Mouse (Mus musculus) limb, embryonic 12.5 days (tissue): ENCODE measurements around the gene Bri3bp. TPM values are rescaled to one million over a fixed set of nuclear protein-coding genes. Genes with fewer than 3 reads are reported as not detected.
"Not testable (repeated sequence)": the region's sequence is repeated elsewhere in the genome, so short reads cannot be mapped to it uniquely, and the experiment has no call there.

ENCODE experiments used
- ATAC-seq: fragments of 200-750 bp; cut with Nextera tagmentation; 2 replicates; pipeline ENCODE4 v1.8.0; 2017; ENCODE audit warnings: low read depth, moderate TSS enrichment; ENCODE audit not compliant: insufficient number of reproducible peaks, insufficient read depth, low FRiP score, low TSS enrichment
- H3K27ac ChIP-seq: fragments of 300-500 bp; sonication (generic); 2 replicates; pipeline ENCODE4 v1.5.1; 2016; ENCODE audit warnings: mild to moderate bottlenecking, moderate library complexity
- H3K27me3 ChIP-seq: fragments of 300-500 bp; sonication (generic); 2 replicates; pipeline ENCODE4 v1.6.1; 2016; ENCODE audit warnings: mild to moderate bottlenecking, moderate library complexity
- H3K36me3 ChIP-seq: fragments of 300-500 bp; sonication (generic); 2 replicates; pipeline ENCODE4 v1.6.1; 2016; ENCODE audit warnings: mild to moderate bottlenecking, moderate library complexity
- H3K4me1 ChIP-seq: fragments of 300-500 bp; sonication (generic); replicated peaks from 2 replicates; pipeline ENCODE4 v1.6.1; 2016
- H3K4me2 ChIP-seq: fragments of 300-500 bp; sonication (generic); 2 replicates; pipeline ENCODE4 v1.6.1; 2016; ENCODE audit warnings: mild to moderate bottlenecking, moderate library complexity
- H3K4me3 ChIP-seq: fragments of 300-500 bp; sonication (generic); replicated peaks from 2 replicates; pipeline ENCODE4 v1.5.1; 2016; ENCODE audit warnings: mild to moderate bottlenecking
- H3K9ac ChIP-seq: fragments of 300-500 bp; sonication (generic); replicated peaks from 2 replicates; pipeline ENCODE4 v1.6.1; 2016; ENCODE audit warnings: mild to moderate bottlenecking, moderate library complexity
- H3K9me3 ChIP-seq: fragments of 300-500 bp; sonication (generic); 2 replicates; pipeline ENCODE4 v1.6.1; 2016; ENCODE audit warnings: mild to moderate bottlenecking, moderate library complexity
- WGBS: fragments of 180-500 bp; shearing (Covaris S2); methylation state at CpG from one replicate; pipeline ENCODE4 v1.1.7; 2016; 5-methylcytosine and 5-hydroxymethylcytosine counted together
- polyA plus RNA-seq: library from polyadenylated mRNA; unstranded; fragments of >200 nt; fragmentation: Nextera tagmentation; extraction: Ambion mirVana; gene quantifications from 2 replicates; pipeline ENCODE4 v1.2.1, GENCODE M21; 2016

The Bri3bp gene
- polyA plus RNA-seq, result 40.3 and 40.7 TPM in 2 replicates

DNA sequence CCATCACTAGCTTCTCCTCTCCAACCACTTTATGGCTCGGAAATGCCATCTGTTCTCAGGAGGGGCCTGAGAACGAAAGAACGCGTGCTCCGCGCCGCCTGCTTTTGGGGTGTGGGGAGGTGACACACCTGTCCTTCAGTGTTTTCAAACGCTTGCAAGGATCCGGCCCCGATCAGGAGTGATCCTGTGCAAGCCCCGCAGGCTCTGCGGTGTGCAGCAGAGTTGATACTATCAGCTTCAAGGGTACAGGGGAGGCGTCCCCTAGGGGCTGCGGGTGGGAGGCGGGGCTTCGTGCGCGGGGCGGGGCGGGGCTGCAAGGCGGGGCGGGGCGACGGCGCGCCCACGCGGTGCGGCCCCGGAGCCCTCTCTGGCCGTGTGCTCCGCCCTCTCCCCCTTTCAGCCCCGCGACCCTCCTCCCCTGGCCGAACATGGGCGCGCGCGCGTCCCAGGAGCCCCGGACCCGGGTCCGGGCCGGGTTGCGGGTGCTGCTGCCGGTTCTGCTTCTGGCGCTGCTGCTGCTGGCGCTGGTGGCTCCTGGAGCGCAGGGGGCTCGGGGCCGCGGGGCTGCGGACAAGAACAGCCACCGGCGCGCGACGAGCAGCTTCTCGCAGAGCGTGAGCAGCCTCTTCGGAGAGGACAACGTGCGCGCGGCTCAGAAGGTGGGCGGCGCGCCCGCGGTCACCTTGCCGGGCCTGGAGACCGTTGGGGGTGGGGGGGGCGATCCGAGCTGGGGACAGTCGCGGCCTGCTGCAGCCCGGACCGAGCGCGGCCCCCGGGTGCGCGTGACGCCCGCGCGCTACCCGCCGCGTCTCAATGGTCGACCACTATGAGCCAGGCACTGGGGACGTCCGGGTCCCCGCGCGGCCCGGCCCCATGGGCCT, at the start of gene Bri3bp:
Gene Bri3bp, plus strand, starts transcription at position 335 of the 881 bp plus-strand sequence.
- peak; percentile 91 for ATAC-seq
- WGBS, result under 1% methylated on average over 87 of the region's 97 CpGs

DNA sequence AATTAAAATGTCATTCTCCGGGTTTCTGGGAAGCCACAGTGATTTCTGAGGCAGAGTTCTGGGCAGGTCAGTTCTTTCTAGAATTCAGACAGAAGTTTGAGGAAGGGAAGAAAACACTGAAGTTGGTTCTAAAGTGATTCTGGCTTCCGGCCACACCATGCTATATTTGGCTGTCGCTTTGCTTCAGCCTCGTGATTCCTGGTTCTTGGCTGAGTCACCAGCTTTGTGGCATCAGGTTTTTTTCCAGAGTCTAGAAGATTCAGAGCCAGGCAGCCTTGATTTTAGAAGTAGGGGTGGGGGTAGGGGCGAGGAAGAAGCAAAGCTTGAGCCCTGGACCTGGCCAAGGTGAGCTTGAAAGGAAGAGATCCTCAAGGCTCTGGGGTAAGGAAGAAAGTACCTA, 49.8 kb upstream of the Bri3bp start:
- WGBS, result 95% methylated on average over 5 of the region's 5 CpGs
- Histone ChIP-seq H3K27me3 (no peaks in the 10 kb centered on the region), H3K9me3 (no peaks in the 10 kb centered on the region), H3K27ac (no peak overlapping the region), H3K36me3 (peaks cover 4% of the 10 kb centered on the region; the same call in 1 of the 2 replicates), H3K4me3 (no peak overlapping the region), H3K9ac (no peak overlapping the region), H3K4me2 (no peak overlapping the region), H3K4me1 (peaks cover 34% of the 10 kb centered on the region)
- no peak for ATAC-seq

More for the DNA sequence above, at the start of gene Bri3bp:
- Histone ChIP-seq H3K27ac (peak within 1 kb of the TSS; percentile 81), H3K9ac (peak within 1 kb of the TSS; percentile 92), H3K9me3 (no peaks in the 10 kb centered on the region), H3K4me3 (peak within 1 kb of the TSS; percentile 88), H3K36me3 (peaks cover 14% of the 10 kb centered on the region), H3K27me3 (no peaks in the 10 kb centered on the region), H3K4me1 (peaks cover 24% of the 10 kb centered on the region; the same call in 1 of the 2 replicates), H3K4me2 (peak within 1 kb of the TSS; percentile 68)

GRCm38 (mm10) chr5:125392176-125392575, 49.2 kb upstream of the Bri3bp start:
- 89% methylated on average over 4 of the region's 4 CpGs for WGBS
- not testable (repeated sequence) for ATAC-seq, H3K9ac ChIP-seq, H3K27me3 ChIP-seq, H3K36me3 ChIP-seq, H3K4me2 ChIP-seq, H3K9me3 ChIP-seq, H3K4me3 ChIP-seq
- H3K4me1 ChIP-seq, result peaks cover 34% of the 10 kb centered on the region
- H3K27ac ChIP-seq, result peak overlapping the region; percentile 99; the same call in 1 of the 2 replicates

GRCm38 (mm10) chr5:125392618-125392976, 48.8 kb upstream of the Bri3bp start:
- Histone ChIP-seq H3K27ac (peak overlapping the region; percentile 99), H3K4me1 (peaks cover 34% of the 10 kb centered on the region), H3K27me3 (no peaks in the 10 kb centered on the region), H3K9ac (no peak overlapping the region), H3K36me3 (peaks cover 4% of the 10 kb centered on the region; the same call in 1 of the 2 replicates), H3K4me2 (peak overlapping the region; percentile 63), H3K4me3 (peak overlapping the region; percentile 38; the same call in 1 of the 2 replicates), H3K9me3 (no peaks in the 10 kb centered on the region)
- 37% methylated on average over 1 of the region's 1 CpGs for WGBS
- 0 out of 2 replicates have a peak, but pooled peaks have one; percentile 0 for ATAC-seq

DNA sequence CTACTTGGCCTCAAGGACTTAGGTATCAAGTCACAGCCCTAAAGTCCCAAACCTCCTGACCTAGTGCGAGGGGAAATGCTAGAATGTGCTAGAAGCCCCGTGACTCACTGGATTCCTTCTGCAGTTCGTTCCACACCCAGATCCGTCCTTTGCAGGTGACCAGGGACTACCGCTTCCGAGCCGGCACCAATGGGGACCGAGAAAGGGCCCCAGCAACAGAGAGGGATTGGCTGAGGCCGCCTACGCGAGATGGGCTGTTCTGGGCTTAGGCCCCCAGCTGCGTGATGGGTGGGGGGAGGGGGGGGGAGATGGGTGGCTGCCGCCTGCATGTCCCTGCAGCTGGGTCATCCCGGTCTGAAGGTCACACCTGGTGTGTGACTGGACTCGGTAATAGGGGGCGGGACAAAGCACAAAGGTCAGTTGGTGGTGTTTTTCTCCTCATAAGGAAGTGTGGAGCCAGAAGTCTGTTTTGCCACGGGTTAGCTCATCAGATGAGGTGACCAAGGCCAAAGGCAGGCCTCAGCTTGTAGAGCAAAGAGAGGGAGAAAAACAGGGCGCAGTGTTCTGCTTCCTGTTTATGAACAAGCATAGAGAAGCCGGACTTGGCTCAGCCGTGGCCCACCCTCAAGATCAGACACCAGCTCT, 48.3 kb upstream of the Bri3bp start:
- Histone ChIP-seq H3K4me1 (peaks cover 34% of the 10 kb centered on the region), H3K27ac (peak overlapping the region; percentile 99), H3K36me3 (peaks cover 3% of the 10 kb centered on the region; the same call in 1 of the 2 replicates), H3K4me3 (peak overlapping the region; percentile 38), H3K27me3 (no peaks in the 10 kb centered on the region), H3K9ac (peak overlapping the region; percentile 46; the same call in 1 of the 2 replicates), H3K9me3 (no peaks in the 10 kb centered on the region), H3K4me2 (peak overlapping the region; percentile 63)
- WGBS, result 1% methylated on average over 20 of the region's 20 CpGs
- ATAC-seq, result peak; percentile 93

DNA sequence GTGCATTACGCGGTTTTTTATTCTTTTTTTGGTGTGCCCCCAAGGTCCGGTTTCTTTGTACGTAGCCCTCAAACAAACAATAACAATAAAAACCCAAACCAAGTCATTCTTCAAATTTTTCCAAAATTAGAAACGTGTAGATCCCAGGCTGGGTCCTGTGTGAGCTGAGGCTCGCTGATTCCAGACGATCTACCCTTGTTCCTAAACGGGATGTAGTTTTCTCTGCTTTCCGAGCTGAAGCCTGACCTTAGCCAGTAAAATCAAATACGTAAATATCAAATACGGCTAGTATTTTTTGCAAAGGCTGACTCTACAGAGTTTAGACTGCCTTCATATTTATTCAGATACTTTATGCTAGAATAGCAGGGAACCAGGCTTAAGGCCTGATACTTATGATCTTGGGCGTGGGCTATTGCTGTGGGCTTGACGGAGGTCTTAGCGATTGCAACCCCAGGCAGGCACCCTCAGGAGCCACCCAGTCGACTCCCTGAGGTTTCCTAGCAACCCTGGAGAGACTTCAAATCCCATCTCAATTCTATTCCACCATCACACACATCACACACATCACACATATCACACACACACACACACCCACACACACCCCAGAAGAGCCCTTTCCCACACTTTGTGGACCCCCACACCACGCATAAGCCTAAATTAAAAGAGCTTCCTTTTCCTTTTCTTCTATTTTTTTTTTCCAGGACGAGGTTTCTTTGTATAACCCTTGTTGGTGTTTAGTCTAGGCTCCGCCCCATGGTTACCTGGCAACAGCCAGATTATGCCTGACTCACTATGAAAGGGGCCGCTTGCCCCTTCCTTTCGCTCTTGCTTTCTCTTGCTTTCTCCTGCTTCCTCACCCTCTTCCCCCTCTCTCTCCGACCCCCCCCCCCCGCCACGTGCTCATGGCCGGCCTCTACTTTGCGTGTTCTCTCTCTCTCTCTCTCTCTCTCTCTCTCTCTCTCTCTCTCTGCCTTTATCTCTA, 47.5 kb upstream of the Bri3bp start:
- Histone ChIP-seq H3K4me3 (peak overlapping the region; percentile 38), H3K27me3 (no peaks in the 10 kb centered on the region), H3K27ac (peak overlapping the region; percentile 99), H3K9me3 (no peaks in the 10 kb centered on the region), H3K9ac (peak overlapping the region; percentile 46), H3K4me1 (peaks cover 29% of the 10 kb centered on the region), H3K4me2 (peak overlapping the region; percentile 63), H3K36me3 (no peaks in the 10 kb centered on the region)
- WGBS, result 18% methylated on average over 25 of the region's 25 CpGs
- 0 out of 2 replicates have a peak, but pooled peaks have one; percentile 30 for ATAC-seq

DNA sequence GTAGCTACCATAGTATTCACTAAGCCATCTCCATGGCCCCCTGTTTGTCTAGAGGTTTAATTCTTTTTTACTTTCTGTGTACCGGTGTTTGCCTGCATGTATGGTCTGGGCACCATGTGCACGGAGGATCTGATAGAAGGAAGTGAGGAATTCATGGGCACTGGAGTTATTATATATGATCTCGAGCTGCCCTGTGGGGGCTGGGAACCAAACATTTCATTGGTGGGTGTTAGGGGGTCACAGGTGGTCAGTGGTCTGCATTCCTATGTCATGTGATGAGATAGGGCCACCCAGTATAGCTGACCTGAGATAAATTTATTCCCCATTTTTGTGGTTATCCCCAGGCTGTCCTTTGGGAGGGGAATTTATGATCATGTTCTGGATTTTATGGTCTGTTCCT, 46.4 kb upstream of the Bri3bp start:
- Histone ChIP-seq H3K4me2 (peak overlapping the region; percentile 63), H3K9me3 (no peaks in the 10 kb centered on the region), H3K9ac (no peak overlapping the region), H3K4me3 (no peak overlapping the region), H3K4me1 (peaks cover 29% of the 10 kb centered on the region), H3K27me3 (no peaks in the 10 kb centered on the region), H3K27ac (peak overlapping the region; percentile 99), H3K36me3 (no peaks in the 10 kb centered on the region)
- 72% methylated on average over 3 of the region's 3 CpGs for WGBS
- ATAC-seq, result no peak; the same call in 1 of the 2 replicates

DNA sequence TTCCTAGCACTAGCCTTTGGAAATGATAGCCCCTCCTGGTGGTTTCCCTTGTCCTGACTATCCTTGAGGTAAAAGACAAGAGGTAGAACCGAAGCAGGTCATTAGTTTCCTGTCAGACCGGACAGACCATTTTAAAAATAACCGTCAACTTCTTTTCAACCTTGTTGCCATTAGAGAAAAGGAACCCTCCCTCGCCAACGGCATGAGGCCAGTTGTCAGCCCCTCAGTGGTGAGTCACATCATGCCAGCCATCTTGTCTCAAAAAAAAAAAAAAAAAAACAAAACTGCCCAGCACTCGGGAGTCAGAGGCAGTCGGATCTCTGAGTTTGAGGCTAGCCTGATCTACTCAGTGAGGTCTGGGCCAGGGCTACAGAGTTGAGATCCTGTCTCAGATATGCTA, 40.5 kb upstream of the Bri3bp start:
- Histone ChIP-seq H3K9me3 (no peaks in the 10 kb centered on the region), H3K4me2 (no peak overlapping the region), H3K27ac (no peak overlapping the region), H3K36me3 (no peaks in the 10 kb centered on the region), H3K4me3 (no peak overlapping the region), H3K9ac (no peak overlapping the region), H3K4me1 (no peaks in the 10 kb centered on the region; the same call in 1 of the 2 replicates), H3K27me3 (peaks cover 8% of the 10 kb centered on the region)
- no peak for ATAC-seq
- 57% methylated on average over 7 of the region's 7 CpGs for WGBS

DNA sequence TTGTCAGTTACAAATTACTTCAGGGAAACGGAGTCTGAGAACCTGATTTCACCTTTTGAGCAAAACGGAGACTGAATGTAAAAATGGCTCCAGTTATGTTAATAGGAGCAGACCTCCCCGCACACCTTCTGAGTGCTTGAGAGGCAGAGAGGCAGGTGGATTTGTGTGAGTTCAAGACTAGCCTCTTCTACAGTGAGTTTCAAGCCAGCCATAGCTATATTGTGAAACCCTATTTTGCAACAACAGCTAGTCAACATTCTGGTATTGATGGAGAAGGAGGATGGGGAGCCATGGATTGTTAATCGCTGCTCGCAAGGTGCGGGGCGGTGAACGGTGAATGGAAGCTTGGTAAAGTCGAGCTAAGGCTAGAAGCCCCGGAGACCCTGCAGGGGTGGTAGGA, 38.9 kb upstream of the Bri3bp start:
- H3K27ac ChIP-seq, result no peak overlapping the region
- no peak for ATAC-seq
- H3K27me3 ChIP-seq, result peaks cover 8% of the 10 kb centered on the region
- peaks cover 8% of the 10 kb centered on the region for H3K4me1 ChIP-seq
- WGBS, result 53% methylated on average over 10 of the region's 10 CpGs
- H3K4me3 ChIP-seq, result no peak overlapping the region
- H3K9ac ChIP-seq, result no peak overlapping the region
- H3K4me2 ChIP-seq, result no peak overlapping the region
- H3K9me3 ChIP-seq, result no peaks in the 10 kb centered on the region
- H3K36me3 ChIP-seq, result no peaks in the 10 kb centered on the region

GRCm38 (mm10) chr5:125402991-125403390, 38.4 kb upstream of the Bri3bp start:
- H3K4me2 ChIP-seq, result no peak overlapping the region
- peaks cover 9% of the 10 kb centered on the region for H3K4me1 ChIP-seq
- H3K27ac ChIP-seq, result no peak overlapping the region
- H3K9me3 ChIP-seq, result no peaks in the 10 kb centered on the region
- no peak for ATAC-seq
- WGBS, result 58% methylated on average over 6 of the region's 6 CpGs
- H3K4me3 ChIP-seq, result no peak overlapping the region
- peaks cover 8% of the 10 kb centered on the region for H3K27me3 ChIP-seq
- H3K9ac ChIP-seq, result no peak overlapping the region
- H3K36me3 ChIP-seq, result no peaks in the 10 kb centered on the region
